Mouse (Mus musculus): Measurements from ENCODE around the gene Acin1. TPM values are rescaled to one million over a fixed set of nuclear protein-coding genes. Genes with fewer than 3 reads are reported as not detected.
A peak's percentile ranks its signal among the peaks of the same experiment; 100 is the strongest.
"Not testable (repeated sequence)": the region's sequence is repeated elsewhere in the genome, so short reads cannot be mapped to it uniquely, and the experiment has no call there.

Gene Acin1
- polyA plus RNA-seq, 1 experiment from 2014 or later, result 171 TPM

DNA sequence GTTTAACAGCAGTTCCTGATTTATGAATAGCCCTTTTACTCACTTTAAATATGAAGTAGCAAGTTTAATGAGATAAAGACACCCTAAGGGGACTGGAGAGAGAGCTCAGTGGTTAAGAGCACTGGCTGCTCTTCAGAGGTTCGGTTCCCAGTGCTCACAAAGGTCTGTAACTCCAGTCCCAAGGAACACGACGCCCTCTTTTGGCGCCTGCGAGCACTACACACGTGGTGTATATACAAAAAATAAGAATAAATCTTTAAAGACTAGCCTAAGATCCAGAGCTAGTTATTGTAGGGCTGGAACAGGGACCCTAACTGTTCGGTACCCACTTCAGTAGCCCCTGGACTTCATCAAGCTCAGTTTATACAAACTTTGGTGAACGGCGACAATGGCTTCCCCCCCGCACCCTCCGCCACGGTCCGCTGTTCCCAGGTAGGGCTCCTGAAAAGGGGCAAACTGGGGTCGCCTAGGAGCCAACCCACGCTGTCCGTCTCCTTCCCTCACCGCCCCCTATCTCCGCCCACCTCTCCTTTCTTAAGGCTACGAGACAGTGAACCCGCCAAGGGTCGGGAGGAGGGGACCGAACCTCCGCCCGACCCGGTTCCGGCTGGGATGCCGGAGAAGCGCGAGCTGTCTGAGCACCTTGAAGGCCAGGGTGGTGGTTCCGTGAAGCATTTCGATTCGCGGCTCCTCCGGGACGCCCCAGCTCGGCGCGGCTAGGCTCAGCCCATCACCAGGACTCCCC is 69.4 kb downstream of the Acin1 start:
- H3K9me3 ChIP-seq, result no peaks in the 10 kb centered on the region
- peak overlapping the region; percentile 93 for H3K9ac ChIP-seq (replicated peaks)
- H3K27me3 ChIP-seq, result no peaks in the 10 kb centered on the region
- peak overlapping the region; percentile 91 for H3K4me3 ChIP-seq
- H3K4me2 ChIP-seq (replicated peaks), result peak overlapping the region; percentile 75
- 1% methylated on average over 38 of the region's 38 CpGs for WGBS
- H3K27ac ChIP-seq (replicated peaks), result peak overlapping the region; percentile 83
- H3K4me1 ChIP-seq, result peaks cover 18% of the 10 kb centered on the region
- ATAC-seq (replicated peaks), result peak; percentile 61
- H3K36me3 ChIP-seq, result peaks cover 12% of the 10 kb centered on the region

DNA sequence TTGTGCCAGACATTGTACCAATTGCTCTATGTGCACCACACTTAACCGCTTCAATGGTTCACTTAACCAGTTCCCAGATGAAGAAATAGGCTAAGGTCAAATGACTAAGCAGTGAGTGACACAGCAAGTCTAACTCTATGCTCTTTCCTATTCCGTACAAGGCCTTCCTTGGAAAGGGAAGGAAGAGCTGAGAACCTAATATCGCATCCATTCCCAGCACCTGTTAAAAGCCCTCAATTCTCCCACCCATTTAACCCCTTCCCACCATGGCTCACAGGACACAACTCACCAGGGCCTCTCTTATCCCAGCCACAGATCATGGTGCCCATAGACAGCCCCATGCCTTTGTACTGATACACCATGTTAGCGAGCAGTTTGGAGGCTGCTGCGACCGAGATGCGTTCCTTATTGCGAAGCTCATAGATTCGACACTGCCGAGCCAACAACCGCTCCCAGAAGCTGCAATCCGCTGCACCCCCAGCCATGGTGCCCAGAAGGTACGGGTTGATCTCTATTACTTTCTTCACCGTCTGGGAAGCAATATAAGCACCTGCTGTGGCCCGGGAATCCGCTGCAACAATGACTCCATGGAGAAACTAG is 70.4 kb downstream of the Acin1 start:
- Histone ChIP-seq H3K36me3 (peaks cover 19% of the 10 kb centered on the region), H3K27me3 (no peaks in the 10 kb centered on the region), H3K4me2 (replicated peaks) (peak overlapping the region; percentile 75; the same call in 1 of the 2 replicates), H3K4me3 (peak overlapping the region; percentile 91; the same call in 1 of the 2 replicates), H3K9ac (replicated peaks) (no peak overlapping the region), H3K4me1 (peaks cover 18% of the 10 kb centered on the region), H3K27ac (replicated peaks) (no peak overlapping the region), H3K9me3 (no peaks in the 10 kb centered on the region)
- WGBS, result 93% methylated on average over 16 of the region's 16 CpGs
- no peak for ATAC-seq (replicated peaks)

DNA sequence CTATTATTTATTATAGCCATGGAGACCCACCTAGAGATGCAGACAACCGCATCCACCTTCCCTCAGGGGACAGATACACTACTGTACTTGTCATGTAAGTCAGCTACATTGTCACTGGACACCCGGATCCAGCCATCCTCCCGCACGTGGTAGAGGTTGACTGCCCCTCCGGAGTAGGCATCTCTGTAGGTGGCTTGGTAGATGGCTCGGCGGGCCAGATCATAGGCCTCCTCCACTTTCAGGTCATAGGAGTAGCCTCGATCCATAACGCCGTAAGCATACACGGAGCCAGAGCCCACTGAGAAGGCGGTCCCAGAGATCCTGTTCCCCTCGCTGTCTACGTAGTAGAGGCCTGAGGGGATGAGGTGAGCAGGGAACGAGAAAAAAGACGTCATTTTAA is 72.6 kb downstream of the Acin1 start:
- H3K9me3 ChIP-seq; H3K27me3 ChIP-seq; H3K9ac ChIP-seq (replicated peaks); H3K27ac ChIP-seq (replicated peaks); ATAC-seq (replicated peaks); H3K4me2 ChIP-seq (replicated peaks); H3K4me3 ChIP-seq: not testable (repeated sequence)
- 96% methylated on average over 16 of the region's 16 CpGs for WGBS
- Histone ChIP-seq H3K36me3 (peaks cover 19% of the 10 kb centered on the region), H3K4me1 (peaks cover 18% of the 10 kb centered on the region)

DNA sequence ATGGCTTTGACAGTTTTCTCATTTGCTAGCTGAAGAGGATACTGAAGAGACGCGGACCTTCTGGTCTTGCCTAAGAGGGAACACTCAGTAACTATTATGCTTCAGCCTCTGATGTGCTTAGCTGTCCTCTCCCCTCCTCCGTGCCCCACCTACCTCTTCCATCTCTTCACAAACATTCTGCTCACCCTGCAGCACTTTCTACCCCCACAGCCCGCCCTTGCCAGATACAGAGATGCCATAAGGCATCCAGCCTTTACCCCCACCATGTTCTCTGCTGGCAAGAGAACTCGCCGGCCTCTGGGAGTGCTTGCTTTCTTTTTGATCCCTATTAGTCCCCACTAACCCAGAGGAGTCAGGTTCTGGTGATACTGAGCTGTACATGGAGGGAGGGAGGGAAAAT is 76.1 kb downstream of the Acin1 start:
- H3K4me3 ChIP-seq, result no peak overlapping the region
- no peaks in the 10 kb centered on the region for H3K27me3 ChIP-seq
- no peak for ATAC-seq (replicated peaks)
- H3K36me3 ChIP-seq, result peaks cover 19% of the 10 kb centered on the region
- H3K4me2 ChIP-seq (replicated peaks), result no peak overlapping the region
- no peak overlapping the region for H3K9ac ChIP-seq (replicated peaks)
- 81% methylated on average over 6 of the region's 6 CpGs for WGBS
- H3K9me3 ChIP-seq, result no peaks in the 10 kb centered on the region
- peaks cover 7% of the 10 kb centered on the region; the same call in 1 of the 2 replicates for H3K4me1 ChIP-seq
- 0 out of 2 replicates have a peak overlapping the region, but pooled peaks have one; percentile 47 for H3K27ac ChIP-seq (replicated peaks)

DNA sequence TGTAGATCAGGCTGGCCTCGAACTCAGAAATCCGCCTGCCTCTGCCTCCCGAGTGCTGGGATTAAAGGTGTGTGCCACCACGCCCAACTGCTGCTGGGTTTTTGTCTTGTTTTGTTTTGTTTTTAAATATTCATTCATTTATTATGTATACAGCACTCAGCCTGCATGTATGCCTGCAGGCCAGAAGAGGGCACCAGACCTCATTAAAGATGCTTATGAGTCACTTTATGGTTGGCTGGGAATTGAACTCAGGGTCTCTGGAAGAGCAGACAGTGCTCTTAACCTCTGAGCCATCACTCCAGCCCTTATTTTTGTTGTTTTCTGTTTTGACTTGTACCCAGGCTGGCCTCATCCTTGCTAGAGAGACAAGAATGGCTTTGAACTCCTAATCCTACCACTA is 76.8 kb downstream of the Acin1 start:
- Histone ChIP-seq H3K27ac (replicated peaks) (no peak overlapping the region), H3K9me3 (no peaks in the 10 kb centered on the region)
- WGBS, result 75% methylated on average over 4 of the region's 4 CpGs

DNA sequence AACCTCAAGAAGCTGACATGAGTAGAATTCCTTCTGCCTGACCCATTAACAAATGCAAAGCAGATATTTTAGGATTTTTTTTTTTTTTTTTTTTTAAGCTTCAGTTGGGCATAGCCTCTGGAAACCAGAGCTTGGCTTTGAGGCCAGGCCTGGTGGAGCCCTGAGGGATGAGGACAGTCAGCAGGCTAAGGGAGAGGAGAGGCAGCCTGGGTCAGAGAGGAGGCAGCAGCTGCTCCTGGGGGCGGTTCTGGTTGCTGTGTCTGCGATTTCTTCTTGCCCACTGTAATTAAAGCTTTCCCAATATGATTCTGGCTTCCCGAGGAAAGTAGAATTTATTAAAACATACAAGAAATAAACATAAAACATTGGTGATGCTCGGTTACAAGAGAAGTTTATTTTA is 77.5 kb downstream of the Acin1 start:
- ATAC-seq (replicated peaks), result no peak
- H3K4me1 ChIP-seq, result peaks cover 14% of the 10 kb centered on the region
- no peaks in the 10 kb centered on the region for H3K9me3 ChIP-seq
- H3K27me3 ChIP-seq, result no peaks in the 10 kb centered on the region
- no peak overlapping the region for H3K4me2 ChIP-seq (replicated peaks)
- 73% methylated on average over 4 of the region's 4 CpGs for WGBS
- H3K36me3 ChIP-seq, result peaks cover 19% of the 10 kb centered on the region
- H3K27ac ChIP-seq (replicated peaks), result no peak overlapping the region
- no peak overlapping the region for H3K9ac ChIP-seq (replicated peaks)
- no peak overlapping the region for H3K4me3 ChIP-seq

More for the DNA sequence above, 76.8 kb downstream of the Acin1 start:
- Histone ChIP-seq H3K4me2 (replicated peaks) (no peak overlapping the region), H3K36me3 (peaks cover 19% of the 10 kb centered on the region), H3K27me3 (no peaks in the 10 kb centered on the region), H3K4me3 (no peak overlapping the region), H3K9ac (replicated peaks) (no peak overlapping the region), H3K4me1 (peaks cover 7% of the 10 kb centered on the region; the same call in 1 of the 2 replicates)
- ATAC-seq (replicated peaks), result no peak

DNA sequence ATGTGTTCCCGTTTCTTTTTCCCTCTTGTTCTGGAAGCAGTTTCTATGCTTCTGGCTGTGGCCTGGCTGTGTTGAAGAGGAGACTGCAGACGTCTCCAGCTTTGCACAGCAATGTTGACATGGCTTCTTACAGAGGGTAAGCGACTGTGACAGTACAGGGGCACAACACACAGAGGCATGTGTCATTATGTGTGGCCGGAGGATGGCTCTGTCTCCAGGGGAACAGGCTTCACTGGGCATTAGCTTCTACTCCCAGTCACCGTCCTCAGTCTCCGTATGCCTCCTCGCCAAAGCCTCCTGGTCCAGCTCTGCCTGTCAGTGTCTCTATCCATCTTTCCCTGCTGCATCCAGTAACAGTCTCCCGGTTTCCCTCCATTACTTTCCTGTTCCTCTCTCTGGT is 79.5 kb downstream of the Acin1 start:
- ATAC-seq (replicated peaks), result no peak
- H3K27ac ChIP-seq (replicated peaks), result peak overlapping the region; percentile 35; the same call in 1 of the 2 replicates
- no peaks in the 10 kb centered on the region for H3K9me3 ChIP-seq
- peaks cover 7% of the 10 kb centered on the region; the same call in 1 of the 2 replicates for H3K36me3 ChIP-seq
- peaks cover 24% of the 10 kb centered on the region for H3K4me1 ChIP-seq
- no peak overlapping the region for H3K9ac ChIP-seq (replicated peaks)
- no peak overlapping the region for H3K4me2 ChIP-seq (replicated peaks)
- H3K27me3 ChIP-seq, result no peaks in the 10 kb centered on the region
- WGBS, result 55% methylated on average over 8 of the region's 8 CpGs
- H3K4me3 ChIP-seq, result no peak overlapping the region

DNA sequence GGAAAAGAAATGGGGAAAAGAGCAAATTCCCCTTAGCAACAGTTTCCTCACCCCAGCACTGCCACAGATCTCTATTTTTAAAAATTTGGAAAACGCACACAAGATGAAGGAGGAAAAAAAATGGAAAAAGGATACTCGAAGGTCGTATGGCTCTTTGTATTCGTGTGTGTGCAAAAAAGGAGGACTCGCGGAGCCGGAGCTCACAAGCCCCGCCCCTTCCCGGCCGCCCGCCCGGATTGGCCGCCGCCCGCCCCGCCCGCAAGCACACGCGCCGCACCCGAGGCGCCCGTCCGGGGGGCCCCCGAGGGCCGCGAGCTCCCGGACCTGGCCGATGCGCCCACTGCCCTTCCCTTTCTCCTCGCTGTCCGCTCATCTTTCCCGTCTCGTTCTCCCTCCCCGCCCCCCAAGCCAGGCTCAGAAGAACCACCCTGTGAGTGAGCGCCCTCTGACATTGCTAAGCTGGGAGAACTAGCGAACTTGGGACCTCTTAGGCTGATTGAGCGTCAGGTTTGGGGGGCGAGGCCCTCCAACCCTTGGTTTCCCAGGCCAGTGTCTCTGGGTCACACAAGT is 80.9 kb downstream of the Acin1 start, which contains the start of gene 4931414P19Rik:
Gene 4931414P19Rik, minus strand, starts transcription at position 242 of the 570 bp plus-strand sequence.
- Histone ChIP-seq H3K27ac (replicated peaks) (peak within 1 kb of the TSS; percentile 61), H3K27me3 (no peaks in the 10 kb centered on the region), H3K9me3 (no peaks in the 10 kb centered on the region), H3K9ac (replicated peaks) (peak within 1 kb of the TSS; percentile 40), H3K36me3 (no peaks in the 10 kb centered on the region), H3K4me3 (peak within 1 kb of the TSS; percentile 45), H3K4me1 (peaks cover 24% of the 10 kb centered on the region), H3K4me2 (replicated peaks) (peak within 1 kb of the TSS; percentile 50)
- peak; percentile 20; the same call in 1 of the 2 replicates for ATAC-seq (replicated peaks)
- under 1% methylated on average over 39 of the region's 39 CpGs for WGBS

DNA sequence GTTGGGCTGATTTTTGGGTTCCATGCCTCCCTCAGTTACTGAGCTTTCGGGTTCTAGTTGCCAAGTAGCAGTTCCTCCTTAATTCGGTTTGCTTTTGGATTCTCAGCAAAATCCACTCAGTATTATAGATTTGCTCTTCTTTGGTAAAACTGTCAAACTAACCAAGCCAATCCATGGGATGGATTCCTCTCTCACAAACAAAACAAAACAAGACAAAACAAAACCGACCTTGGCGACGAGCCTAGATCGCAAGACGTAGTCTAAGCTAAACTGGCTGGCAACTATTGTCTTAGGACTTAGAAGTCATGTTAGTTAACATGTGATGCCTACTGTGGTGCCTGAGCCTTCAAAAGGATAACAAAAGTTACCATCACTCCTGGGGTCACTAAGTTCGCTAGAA is 83.0 kb downstream of the Acin1 start:
- Histone ChIP-seq H3K9ac (replicated peaks) (0 out of 2 replicates have a peak overlapping the region, but pooled peaks have one; percentile 75), H3K4me2 (replicated peaks) (peak overlapping the region; percentile 43), H3K4me1 (peaks cover 24% of the 10 kb centered on the region), H3K27ac (replicated peaks) (peak overlapping the region; percentile 96), H3K9me3 (no peaks in the 10 kb centered on the region), H3K27me3 (no peaks in the 10 kb centered on the region), H3K4me3 (peak overlapping the region; percentile 60), H3K36me3 (no peaks in the 10 kb centered on the region)
- 78% methylated on average over 8 of the region's 8 CpGs for WGBS
- ATAC-seq (replicated peaks), result no peak

DNA sequence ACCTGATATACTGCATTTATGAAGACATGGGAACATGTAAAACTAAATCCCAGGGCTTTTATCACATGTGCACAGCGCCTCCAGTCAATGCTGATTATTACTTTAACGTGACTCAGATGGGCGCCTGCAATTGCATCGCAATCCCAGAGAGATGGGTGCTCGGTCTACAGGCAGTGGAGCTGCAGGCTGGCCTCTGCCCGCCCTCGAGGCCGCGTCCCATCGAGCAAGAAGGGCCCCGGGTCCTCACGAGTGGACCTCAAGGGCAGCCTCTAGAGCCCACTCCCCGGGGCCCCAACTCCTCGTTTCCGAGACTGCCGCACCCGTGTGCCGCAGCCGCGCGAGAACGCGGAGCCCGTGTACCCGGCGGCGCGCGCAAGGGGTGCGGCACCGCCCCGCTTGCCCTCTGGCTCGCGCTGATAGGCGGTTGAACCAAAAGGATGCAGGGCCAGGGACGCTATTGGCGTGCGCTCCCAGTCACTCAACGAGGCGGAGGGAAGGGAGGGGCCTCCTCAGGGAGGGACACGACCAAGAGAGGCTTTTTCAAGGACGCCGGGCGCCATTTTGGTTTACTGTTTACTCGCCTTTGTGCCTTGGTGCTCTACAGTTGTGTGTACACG is 83.6 kb downstream of the Acin1 start:
- Histone ChIP-seq H3K4me2 (replicated peaks) (peak overlapping the region; percentile 43), H3K27me3 (no peaks in the 10 kb centered on the region), H3K27ac (replicated peaks) (peak overlapping the region; percentile 96), H3K4me1 (peaks cover 24% of the 10 kb centered on the region), H3K36me3 (no peaks in the 10 kb centered on the region), H3K9ac (replicated peaks) (peak overlapping the region; percentile 75), H3K9me3 (no peaks in the 10 kb centered on the region), H3K4me3 (peak overlapping the region; percentile 60)
- WGBS, result under 1% methylated on average over 46 of the region's 46 CpGs
- ATAC-seq (replicated peaks), result peak; percentile 99

DNA sequence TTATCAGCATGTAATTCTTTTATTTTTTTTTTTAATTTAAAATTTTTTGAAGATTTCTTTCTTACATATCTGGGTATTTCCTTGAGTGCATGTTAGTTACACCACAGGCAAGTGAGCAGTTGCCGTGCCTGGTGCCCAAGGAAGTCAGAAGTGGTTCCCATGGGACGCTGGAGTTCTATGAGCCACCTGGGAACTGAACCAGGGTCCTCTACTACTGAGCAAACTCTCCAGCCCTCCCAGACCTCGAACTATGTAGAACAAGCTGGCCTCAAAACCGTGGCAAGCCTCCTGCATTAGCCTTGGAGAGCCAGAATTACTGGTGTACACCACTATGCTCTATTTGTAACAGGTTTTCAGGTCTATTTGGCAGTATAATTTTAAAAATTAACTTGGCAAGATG is 84.1 kb downstream of the Acin1 start:
- no peaks in the 10 kb centered on the region for H3K9me3 ChIP-seq
- H3K9ac ChIP-seq (replicated peaks), result peak overlapping the region; percentile 75; the same call in 1 of the 2 replicates
- H3K36me3 ChIP-seq, result no peaks in the 10 kb centered on the region
- peaks cover 24% of the 10 kb centered on the region for H3K4me1 ChIP-seq
- H3K27ac ChIP-seq (replicated peaks), result peak overlapping the region; percentile 96
- H3K27me3 ChIP-seq, result no peaks in the 10 kb centered on the region
- WGBS, result 38% methylated on average over 4 of the region's 4 CpGs
- H3K4me3 ChIP-seq, result peak overlapping the region; percentile 60
- no peak; the same call in 1 of the 2 replicates for ATAC-seq (replicated peaks)
- peak overlapping the region; percentile 43 for H3K4me2 ChIP-seq (replicated peaks)

DNA sequence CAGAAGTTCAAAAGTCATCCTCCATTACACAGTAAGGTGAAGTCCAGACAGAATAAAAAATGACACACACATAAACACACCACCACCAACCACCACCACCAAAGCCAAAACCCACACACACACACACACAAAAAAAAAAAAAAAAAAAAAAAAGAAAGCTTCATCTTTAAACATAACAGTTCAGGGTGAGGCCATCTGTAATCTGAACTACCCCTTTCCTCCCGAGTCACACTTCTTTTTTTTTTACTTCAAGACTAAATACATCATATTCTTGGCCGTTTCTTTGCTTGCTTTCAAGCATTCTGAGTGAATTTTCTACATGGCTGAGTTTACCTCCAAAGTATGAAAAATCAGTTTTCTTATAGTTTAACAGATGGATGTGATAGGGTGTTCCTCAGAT is 85.1 kb downstream of the Acin1 start:
- WGBS, result 79% methylated on average over 2 of the region's 2 CpGs
- no peaks in the 10 kb centered on the region for H3K36me3 ChIP-seq
- peaks cover 24% of the 10 kb centered on the region for H3K4me1 ChIP-seq
- no peak overlapping the region for H3K4me2 ChIP-seq (replicated peaks)
- no peak for ATAC-seq (replicated peaks)
- H3K9ac ChIP-seq (replicated peaks), result no peak overlapping the region
- H3K27me3 ChIP-seq, result no peaks in the 10 kb centered on the region
- H3K9me3 ChIP-seq, result no peaks in the 10 kb centered on the region
- H3K4me3 ChIP-seq, result no peak overlapping the region
- no peak overlapping the region for H3K27ac ChIP-seq (replicated peaks)

Data from forebrain, embryonic 15.5 days (tissue).